In genomic region chr5:3462897-3463757, GRCm38 (mm10) we compare ENCODE assay signal across 12 mouse cellular contexts.
DNase-seq lines count a peak whose midpoint lies in the region; ATAC-seq and TF ChIP-seq lines count a peak whose summit lies in the region.
"Had no signal": no experiment of that assay in that cellular context is flagged by ENCODE, and none has a peak within 500 bp of the region (broad histone marks: within the 10 kb centered on the region; RNA-seq: fewer than 3 reads in every experiment).

No protein-coding gene starts in this region.

- no peak overlapping the region for H3K4me2 ChIP-seq in liver, embryonic 12.5 days
- no peak overlapping the region for H3K4me2 ChIP-seq in kidney, embryonic 15.5 days
- no peak overlapping the region for H3K4me2 ChIP-seq in intestine, postnatal 0 days (replicated peaks; ENCODE audit: low read depth)

- H3K9me3 ChIP-seq in liver, embryonic 12.5 days (replicated peaks), result no peaks in the 10 kb centered on the region
- H3K9me3 ChIP-seq in kidney, embryonic 15.5 days (replicated peaks), result no peaks in the 10 kb centered on the region
- H3K9me3 ChIP-seq in intestine, postnatal 0 days (ENCODE audit: control insufficient read depth), result no peaks in the 10 kb centered on the region

- TF ChIP-seq CTCF in intestine, postnatal 0 days (IDR thresholded peaks at IDR 0.05; ENCODE audit: low read depth), result no peak

- ATAC-seq in liver, embryonic 12.5 days, result no peak
- peak; percentile 22 for ATAC-seq in activated CD4-positive, CD25-positive, alpha-beta regulatory T cell, adult 4 months
- peak; percentile 73 for ATAC-seq in kidney, embryonic 15.5 days (replicated peaks; ENCODE audit: low FRiP score)
- ATAC-seq in megakaryocyte, adult 5-6 weeks (ENCODE audit: poor library complexity, severe bottlenecking), result peak; percentile 14; the same call in 1 of the 2 replicates
- no peak for ATAC-seq in intestine, postnatal 0 days

- H3K36me3 ChIP-seq in liver, embryonic 12.5 days, result peaks cover 13% of the 10 kb centered on the region; the same call in 1 of the 2 replicates
- H3K36me3 ChIP-seq in kidney, embryonic 15.5 days, result no peaks in the 10 kb centered on the region
- no peaks in the 10 kb centered on the region for H3K36me3 ChIP-seq in intestine, postnatal 0 days (ENCODE audit: control insufficient read depth, insufficient read depth)

- peaks cover 50% of the 10 kb centered on the region for H3K4me1 ChIP-seq in liver, embryonic 12.5 days
- peaks cover 21% of the 10 kb centered on the region for H3K4me1 ChIP-seq in kidney, embryonic 15.5 days
- 0 out of 2 replicates have a peak, but pooled peaks cover 2% of the 10 kb centered on the region for H3K4me1 ChIP-seq in intestine, postnatal 0 days (replicated peaks; ENCODE audit: control insufficient read depth, insufficient read depth, low read length)

- H3K4me3 ChIP-seq in liver, embryonic 12.5 days, result no peak overlapping the region
- H3K4me3 ChIP-seq in kidney, embryonic 15.5 days (replicated peaks), result no peak overlapping the region
- H3K4me3 ChIP-seq in intestine, postnatal 0 days (ENCODE audit: low read depth, low read length), result no peak overlapping the region
- H3K4me3 ChIP-seq: erythroblast, embryonic 14.5 days had no signal

- 69% methylated on average over 11 of the region's 11 CpGs for WGBS in liver, embryonic 12.5 days (ENCODE audit: insufficient replicate concordance)
- 36% methylated on average over 11 of the region's 11 CpGs for WGBS in kidney, embryonic 15.5 days
- WGBS in intestine, postnatal 0 days, result 74% methylated on average over 11 of the region's 11 CpGs

- no peaks in the 10 kb centered on the region for H3K27me3 ChIP-seq in liver, embryonic 12.5 days (replicated peaks)
- H3K27me3 ChIP-seq in kidney, embryonic 15.5 days, result no peaks in the 10 kb centered on the region
- H3K27me3 ChIP-seq in intestine, postnatal 0 days (replicated peaks; ENCODE audit: control insufficient read depth, insufficient read depth, low read length), result no peaks in the 10 kb centered on the region

- 0 out of 2 replicates have a peak overlapping the region, but pooled peaks have one; percentile 7 for H3K27ac ChIP-seq in liver, embryonic 12.5 days
- no peak overlapping the region for H3K27ac ChIP-seq in kidney, embryonic 15.5 days
- no peak overlapping the region for H3K27ac ChIP-seq in intestine, postnatal 0 days (ENCODE audit: low read depth, low read length)
- H3K27ac ChIP-seq: liver, embryonic 14.5 days had no signal

- no peak overlapping the region for H3K9ac ChIP-seq in liver, embryonic 12.5 days
- H3K9ac ChIP-seq in kidney, embryonic 15.5 days, result no peak overlapping the region
- H3K9ac ChIP-seq in intestine, postnatal 0 days (ENCODE audit: low read depth, low read length), result no peak overlapping the region
- H3K9ac ChIP-seq: liver, embryonic 14.5 days had no signal

- no peak for DNase-seq in liver
- DNase-seq in cerebellum, postnatal 10 days, result no peak
- no peak for DNase-seq in layer of hippocampus, adult 8-10 months (ENCODE audit: low spot score in 2 of 2)
- DNase-seq: cerebellum, adult 11-12 months; layer of hippocampus, adult 9-11 months had no signal

Comparison
In these comparisons a context has a peak if more than half of its experiments do, and no peak if none do; other contexts are left out.
1. ATAC-seq: peak in activated CD4-positive, CD25-positive, alpha-beta regulatory T cell, adult 4 months (single experiment), kidney, embryonic 15.5 days (single experiment) and megakaryocyte, adult 5-6 weeks (single experiment); none in liver, embryonic 12.5 days (single experiment) and intestine, postnatal 0 days (single experiment).